Mouse (Mus musculus): Measurements from ENCODE around the gene Prickle2.

- TF ChIP-seq GATA1 (IDR thresholded peaks at IDR 0.05; ENCODE audit: borderline replicate concordance, low read length) (no peak), FLI1 (IDR thresholded peaks at IDR 0.05; ENCODE audit: low read length) (no peak)
Observed at GRCm38 (mm10) chr6:92648571-92648970, 57.4 kb downstream of the Prickle2 start.
